Mouse (Mus musculus) ES-E14 (cell line): ENCODE measurements around the gene Rims3. TPM values are rescaled to one million over a fixed set of nuclear protein-coding genes. Genes with fewer than 3 reads are reported as not detected.

Source experiments
- DNase-seq: peaks from one replicate; pipeline ENCODE4 v3.0.0-alpha.2; 2013; ENCODE audit warnings: low read depth, low spot score
- H3K27ac ChIP-seq: 2 replicates; pipeline ENCODE4 v1.5.1; 2012; ENCODE audit warnings: low read depth, mild to moderate bottlenecking, low read length, moderate library complexity, mixed read lengths; ENCODE audit not compliant: poor library complexity, insufficient read depth, severe bottlenecking
- H3K36me3 ChIP-seq: 2 replicates; pipeline ENCODE4 v1.6.1; 2012; ENCODE audit warnings: mild to moderate bottlenecking, low read length, moderate library complexity, mixed read lengths; ENCODE audit not compliant: control insufficient read depth, poor library complexity, insufficient read depth, severe bottlenecking
- H3K4me1 ChIP-seq, 2 experiments: fragments of 150-350 bp in 1 of 2; sonication (generic) in 1 of 2; 2 replicates each; pipeline ENCODE4 v1.6.1; 2012; ENCODE audit warnings: low read length in 2 of 2, mild to moderate bottlenecking in 1 of 2, mixed read lengths in 1 of 2; ENCODE audit not compliant: control insufficient read depth in 2 of 2, insufficient read depth in 2 of 2, poor library complexity in 1 of 2
- H3K4me3 ChIP-seq, 2 experiments: fragments of 150-350 bp in 1 of 2; sonication (generic) in 1 of 2; 2 replicates each; pipeline ENCODE4 v1.5.1; 2012; ENCODE audit warnings: low read length in 2 of 2, low read depth in 1 of 2, mild to moderate bottlenecking in 1 of 2, mixed read lengths in 1 of 2; ENCODE audit not compliant: insufficient read depth in 1 of 2, poor library complexity in 1 of 2, severe bottlenecking in 1 of 2
- H3K9ac ChIP-seq: 2 replicates; pipeline ENCODE4 v1.6.1; 2012; ENCODE audit warnings: low read depth, mild to moderate bottlenecking, low read length, mixed read lengths; ENCODE audit not compliant: poor library complexity, insufficient read depth, severe bottlenecking
- H3K9me3 ChIP-seq: fragments of 150-350 bp; sonication (generic); 2 replicates; pipeline ENCODE4 v1.6.1; 2012; ENCODE audit warnings: low read depth, mild to moderate bottlenecking, low read length; ENCODE audit not compliant: control insufficient read depth, insufficient read depth
- CHD2 ChIP-seq: IDR thresholded peaks from 2 replicates; pipeline ENCODE4 v1.6.1; 2014; ENCODE audit warnings: mild to moderate bottlenecking, low read depth, low read length, inconsistent platforms
- HCFC1 ChIP-seq: IDR thresholded peaks from 2 replicates; pipeline ENCODE4 v1.6.1; 2012; ENCODE audit warnings: low read length, inconsistent platforms, borderline replicate concordance; ENCODE audit not compliant: insufficient read depth
- MAFK ChIP-seq: IDR thresholded peaks from 2 replicates; pipeline ENCODE4 v1.6.1; 2014; ENCODE audit warnings: mild to moderate bottlenecking, low read depth, low read length, inconsistent platforms; ENCODE audit not compliant: insufficient read depth
- ZC3H11A ChIP-seq: IDR thresholded peaks from 2 replicates; pipeline ENCODE4 v1.6.1; 2012; ENCODE audit warnings: low read depth, mild to moderate bottlenecking, inconsistent platforms, low read length, borderline replicate concordance
- ZNF384 ChIP-seq: IDR thresholded peaks from 2 replicates; pipeline ENCODE4 v1.6.1; 2012; ENCODE audit warnings: low read depth, low read length, inconsistent platforms
- in situ Hi-C, 2 experiments: fragments of 600-800 bp; cut with MboI; formaldehyde crosslinking; loops; one replicate each; pipeline ENCODE4 v1.15.1; 2025; ENCODE audit warnings: low sequenced_read_pairs in 2 of 2, inconsistent platforms in 1 of 2; ENCODE audit not compliant: unreplicated experiment in 2 of 2
- total RNA-seq: library from RNA; depleted of rRNA; stranded (reverse); fragments of 300-350 nt; gene quantifications from 2 replicates; pipeline ENCODE4 v1.2.3, GENCODE M21; 2012

Gene Rims3
- total RNA-seq, 1 experiment: 4.5 TPM

DNA sequence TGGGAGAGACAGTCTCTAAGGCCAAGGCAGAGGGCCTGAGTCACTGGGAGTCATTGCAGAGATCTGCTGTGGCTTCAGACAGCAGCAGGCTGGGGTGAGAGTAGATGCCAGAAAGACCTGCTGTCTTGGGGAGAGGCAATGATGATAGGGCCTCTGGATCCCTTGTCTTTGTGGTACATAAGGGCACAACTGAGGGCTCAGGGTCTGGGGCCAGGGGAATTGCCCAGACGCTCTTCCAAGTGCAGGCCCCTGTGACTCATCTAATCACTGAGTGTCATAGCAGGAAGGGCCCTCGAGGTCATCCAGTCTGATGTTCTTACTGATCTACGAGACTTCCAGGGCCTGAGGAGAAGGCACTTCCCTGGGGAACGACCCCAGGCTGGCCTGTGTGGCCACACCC is 24.8 kb downstream of the Rims3 start:
- in situ Hi-C loops: no loop called here
- no peaks in the 10 kb centered on the region for H3K9me3 ChIP-seq
- H3K4me3 ChIP-seq: no peak overlapping the region
- H3K9ac ChIP-seq: no peak overlapping the region
- TF ChIP-seq MAFK (no peak), CHD2 (no peak), ZNF384 (no peak), ZC3H11A (no peak), HCFC1 (no peak)
- H3K27ac ChIP-seq: no peak overlapping the region
- no peaks in the 10 kb centered on the region for H3K36me3 ChIP-seq
- H3K4me1 ChIP-seq: no peaks in the 10 kb centered on the region
- DNase-seq: no peak

DNA sequence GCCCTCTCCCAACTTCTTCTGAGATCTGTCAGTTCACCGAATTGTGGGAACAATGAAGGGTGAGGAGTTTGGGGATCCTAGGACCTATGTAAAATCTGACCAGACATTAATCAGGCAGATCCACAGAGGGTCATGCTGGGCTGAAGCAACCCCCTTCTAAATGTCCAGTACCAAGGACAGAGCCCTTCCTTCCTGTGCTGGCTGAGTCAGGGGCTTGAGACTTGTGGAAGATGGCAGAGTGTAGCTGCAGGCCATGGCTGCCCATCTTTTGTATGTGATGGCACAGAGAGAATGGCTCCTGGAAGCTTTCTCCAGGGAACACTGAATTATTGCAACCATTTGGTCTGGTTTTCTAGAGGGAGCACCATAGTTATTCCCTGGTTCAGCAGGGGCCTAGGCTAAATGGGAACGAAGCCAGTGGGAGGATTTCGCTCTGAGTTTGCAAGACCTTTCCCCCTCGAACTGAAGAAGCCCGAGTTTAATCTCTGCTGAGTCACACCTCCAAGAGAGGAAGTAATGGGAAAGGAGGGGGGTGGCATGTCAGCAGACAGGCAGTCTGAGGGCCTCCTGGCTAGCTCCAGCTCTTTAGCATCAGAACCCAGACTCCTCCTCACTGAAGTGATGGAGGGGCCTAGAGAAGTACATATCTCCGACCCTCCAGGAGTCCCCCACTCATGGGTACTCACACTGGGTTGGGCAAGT is 26.3 kb downstream of the Rims3 start:
- TF ChIP-seq ZNF384: no peak
- TF ChIP-seq CHD2: no peak
- TF ChIP-seq HCFC1: no peak
- TF ChIP-seq ZC3H11A: no peak
- TF ChIP-seq MAFK: no peak
- Histone ChIP-seq H3K36me3 (no peaks in the 10 kb centered on the region), H3K9ac (no peak overlapping the region), H3K9me3 (no peaks in the 10 kb centered on the region), H3K4me3 (no peak overlapping the region), H3K4me1 (no peaks in the 10 kb centered on the region), H3K27ac (no peak overlapping the region)
- DNase-seq: peak; percentile 7
- in situ Hi-C loops: no loop called here

DNA sequence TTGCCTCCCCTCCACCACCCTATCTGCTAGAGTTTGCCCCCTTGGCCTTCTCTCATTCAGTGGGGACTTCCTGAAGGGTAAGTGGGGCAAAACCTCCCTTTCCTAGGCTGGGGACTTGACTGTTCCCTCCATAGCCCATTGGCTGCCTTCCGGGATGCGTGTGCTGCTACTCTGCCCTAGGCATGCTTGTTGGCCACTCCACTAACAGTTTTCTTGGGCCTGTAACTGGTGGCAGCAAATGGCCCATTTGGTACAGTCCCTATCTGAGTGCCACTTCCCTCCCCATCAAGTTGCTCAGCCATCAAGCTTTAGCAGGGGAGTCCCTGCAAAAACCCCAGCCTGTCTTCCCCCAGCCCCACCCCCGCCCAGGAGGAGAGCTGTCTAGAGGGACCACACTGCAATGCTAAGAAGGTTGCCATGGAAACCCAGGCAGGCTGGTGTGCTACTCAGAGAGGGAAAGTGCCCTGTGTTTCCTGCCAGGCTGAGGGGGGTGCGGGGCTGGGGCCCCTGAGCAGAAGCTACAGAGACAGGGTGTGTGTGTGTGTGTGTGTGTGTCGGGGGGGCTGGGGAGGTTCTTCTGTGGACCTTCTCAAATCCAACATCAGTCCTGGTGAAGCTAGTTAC is 27.5 kb downstream of the Rims3 start:
- peak; percentile 6 for DNase-seq
- Histone ChIP-seq H3K4me3 (no peak overlapping the region), H3K27ac (no peak overlapping the region), H3K4me1 (no peaks in the 10 kb centered on the region), H3K36me3 (no peaks in the 10 kb centered on the region), H3K9ac (no peak overlapping the region), H3K9me3 (no peaks in the 10 kb centered on the region)
- TF ChIP-seq ZC3H11A (no peak), HCFC1 (no peak), MAFK (no peak), ZNF384 (no peak), CHD2 (no peak)
- in situ Hi-C loops: no loop called here

DNA sequence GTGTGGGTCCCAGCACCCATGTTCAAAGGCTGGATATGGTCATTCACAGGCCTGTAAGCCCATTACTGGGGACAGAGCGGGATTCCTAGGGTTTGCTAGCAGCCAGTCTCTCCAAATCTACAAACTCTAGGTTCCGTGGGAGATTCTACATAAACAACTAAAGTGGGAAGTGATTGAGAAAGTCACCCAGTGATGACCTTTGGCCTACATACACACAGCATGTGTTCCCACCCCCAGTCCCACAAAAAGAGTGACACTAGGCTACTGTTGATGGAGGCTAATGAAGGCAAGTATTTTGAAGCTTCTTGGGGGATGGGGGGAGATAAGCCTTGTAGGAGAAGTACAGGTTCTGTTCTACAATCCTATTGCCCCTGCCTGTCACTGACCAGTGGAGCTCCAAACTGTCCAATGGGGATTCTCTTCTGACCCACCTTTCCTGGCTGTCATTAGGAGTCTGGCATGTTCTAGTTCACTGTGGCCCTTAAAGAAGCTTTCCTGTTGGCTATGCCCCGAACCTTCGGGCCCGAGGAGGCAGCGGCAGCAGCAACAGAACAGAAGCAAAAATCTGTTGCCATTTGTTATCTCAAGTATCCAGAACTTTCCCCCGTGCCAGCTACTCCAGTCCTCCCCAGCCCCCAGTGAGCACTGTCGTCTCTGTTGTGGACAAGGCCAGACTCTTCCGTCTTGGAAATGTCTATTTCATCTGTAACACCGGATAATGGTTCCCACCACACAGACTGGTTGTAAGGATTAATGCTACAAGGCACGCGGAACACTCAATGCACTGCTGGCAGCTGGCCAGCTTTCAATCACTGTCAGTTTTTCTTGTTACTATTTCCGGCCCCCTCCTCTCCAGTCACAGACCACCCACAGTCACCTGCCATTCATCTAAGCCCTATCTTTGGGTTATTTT is 30.8 kb downstream of the Rims3 start:
- Histone ChIP-seq H3K36me3 (no peaks in the 10 kb centered on the region), H3K9ac (no peak overlapping the region), H3K4me3 (no peak overlapping the region), H3K9me3 (no peaks in the 10 kb centered on the region), H3K4me1 (no peaks in the 10 kb centered on the region), H3K27ac (no peak overlapping the region)
- no peak for DNase-seq
- in situ Hi-C loops: no loop called here
- no peak for TF ChIP-seq ZNF384
- no peak for TF ChIP-seq MAFK
- TF ChIP-seq HCFC1: no peak
- TF ChIP-seq ZC3H11A: no peak
- no peak for TF ChIP-seq CHD2
